Mouse (Mus musculus) left cerebral cortex, postnatal 10 days (tissue): ENCODE measurements at regions not wholly inside any gene's neighbourhood (a gene's known extent, or its start where the extent isn't known, plus 50 kb on each side); places are given as distances from the start of the nearest gene placed in this dataset.

Experiments used
- DNase-seq, 2 experiments: peaks; one replicate each; pipeline ENCODE4 v3.0.0; 2021 to 2022; ENCODE audit warnings: low spot score in 2 of 2, mixed read lengths in 1 of 2; ENCODE audit errors: extremely low spot score in 1 of 2
- intact Hi-C: fragments of 180-260 bp; cut with DNase I; formaldehyde crosslinking; loops from one replicate; pipeline ENCODE4 v1.15.1; 2025

DNA sequence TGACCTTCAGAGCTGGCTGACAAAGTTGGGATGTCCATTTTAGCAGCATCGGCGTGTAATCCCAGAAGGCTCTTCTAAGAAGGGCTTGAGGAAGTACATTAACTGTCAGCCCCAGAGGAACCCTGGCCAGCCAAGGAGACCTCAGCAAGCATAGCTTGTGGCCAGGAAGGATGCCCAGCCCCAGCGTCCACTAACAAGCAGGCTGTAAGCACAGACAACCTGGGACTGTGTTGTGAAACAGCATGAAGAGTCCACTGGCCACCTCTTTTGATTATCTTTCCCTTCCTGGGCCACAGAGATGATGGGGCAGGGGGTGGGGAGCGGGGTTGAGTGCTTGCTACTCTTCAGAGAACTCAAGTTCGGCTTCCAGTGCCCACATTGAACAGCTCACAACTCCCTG lies 109.0 kb upstream of the Ppp1r26 start:
- DNase-seq = no peak
- intact Hi-C loops = no loop called here

- intact Hi-C loops = no loop called here
- DNase-seq = no peak
Measured at GRCm38 (mm10) chr2:28341304-28341703, 105.3 kb upstream of the Ppp1r26 start.

GRCm38 (mm10) chr2:28348453-28348852 lies 98.1 kb upstream of the Ppp1r26 start:
- DNase-seq = no peak
- intact Hi-C loops = no loop called here

GRCm38 (mm10) chr2:28349911-28350310 lies 96.7 kb upstream of the Ppp1r26 start:
- DNase-seq = no peak
- intact Hi-C loops = no loop called here

GRCm38 (mm10) chr2:28351445-28351844 lies 95.2 kb upstream of the Ppp1r26 start:
- DNase-seq = no peak
- intact Hi-C loops = no loop called here

GRCm38 (mm10) chr2:28352903-28353302 lies 93.7 kb upstream of the Ppp1r26 start:
- DNase-seq = no peak

GRCm38 (mm10) chr2:28362199-28362598 lies 84.4 kb upstream of the Ppp1r26 start:
- intact Hi-C loops = no loop called here
- DNase-seq = no peak

More at GRCm38 (mm10) chr2:28352903-28353302, 93.7 kb upstream of the Ppp1r26 start:
- intact Hi-C loops = no loop called here

GRCm38 (mm10) chr2:28364623-28365022 lies 82.0 kb upstream of the Ppp1r26 start:
- intact Hi-C loops = no loop called here
- no peak for DNase-seq

GRCm38 (mm10) chr2:28365756-28366155 lies 80.8 kb upstream of the Ppp1r26 start:
- DNase-seq = no peak
- intact Hi-C loops = no loop called here

DNA sequence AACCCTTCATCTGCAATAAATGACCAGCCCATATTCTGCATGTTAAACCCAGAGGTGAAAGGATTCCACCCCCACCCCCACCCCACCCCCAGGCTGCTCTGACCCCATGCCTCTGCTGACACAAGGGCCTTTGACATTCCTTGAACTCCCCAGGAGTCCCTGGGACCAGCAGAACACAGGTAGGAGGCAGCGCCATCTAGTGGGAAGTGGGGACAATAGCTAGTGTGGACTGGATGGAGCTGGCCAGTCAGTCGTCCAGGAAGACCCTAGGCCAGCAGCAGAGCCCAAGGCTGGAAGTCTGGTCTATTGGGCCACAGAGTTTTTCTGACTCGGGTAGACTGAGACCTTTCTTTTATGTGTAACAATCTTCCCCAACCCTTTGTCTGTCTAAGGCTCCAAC lies 71.8 kb upstream of the Ppp1r26 start:
- DNase-seq = peak; percentile 26 to 69
- intact Hi-C loops = loop anchor here (2.0 to 5.0 kb wide), 2 partner anchors 42 to 170 kb away; no protein-coding TSS in a partner anchor

- no peak for DNase-seq
- intact Hi-C loops = loop anchor here (5.0 kb wide), 1 partner anchor 39 kb away; no protein-coding TSS in a partner anchor
Measured at GRCm38 (mm10) chr2:28377948-28378822, 68.4 kb upstream of the Ppp1r26 start.

DNA sequence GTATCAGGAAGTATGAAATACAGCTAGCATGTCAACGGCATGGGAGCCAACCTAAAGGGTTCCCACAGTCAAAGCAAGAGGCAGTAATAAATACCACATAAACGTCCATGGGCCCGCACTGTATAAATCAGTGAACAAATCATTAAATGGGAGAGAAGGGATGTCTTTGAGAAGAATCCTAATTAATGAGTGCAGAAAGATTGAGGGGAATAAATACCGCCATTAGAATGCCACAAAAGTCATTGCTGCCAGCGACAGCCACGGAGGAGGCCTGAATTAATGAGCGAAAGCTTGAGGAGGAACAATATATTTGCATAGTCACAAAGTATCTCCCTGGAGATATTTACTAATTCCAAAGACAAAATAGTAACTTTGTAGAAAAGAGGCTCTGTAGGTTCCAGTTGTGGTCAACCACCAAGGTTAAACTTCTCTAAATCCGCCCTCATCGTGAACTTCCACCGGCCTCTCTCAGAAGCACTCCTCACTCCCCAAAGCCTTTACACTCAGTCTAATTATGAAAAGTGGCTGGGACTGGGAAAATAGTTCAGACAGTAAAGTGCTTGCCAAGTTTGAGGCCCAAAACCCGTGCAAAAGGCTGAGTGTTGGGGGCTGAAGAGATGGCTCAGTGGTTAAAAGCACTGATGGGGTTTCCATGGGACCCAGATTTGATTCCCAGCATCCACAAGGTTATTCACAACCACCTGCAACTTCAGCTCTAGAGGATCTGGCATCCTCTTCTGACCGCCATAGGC lies 64.4 kb upstream of the Ppp1r26 start:
- no peak for DNase-seq
- intact Hi-C loops = no loop called here

DNA sequence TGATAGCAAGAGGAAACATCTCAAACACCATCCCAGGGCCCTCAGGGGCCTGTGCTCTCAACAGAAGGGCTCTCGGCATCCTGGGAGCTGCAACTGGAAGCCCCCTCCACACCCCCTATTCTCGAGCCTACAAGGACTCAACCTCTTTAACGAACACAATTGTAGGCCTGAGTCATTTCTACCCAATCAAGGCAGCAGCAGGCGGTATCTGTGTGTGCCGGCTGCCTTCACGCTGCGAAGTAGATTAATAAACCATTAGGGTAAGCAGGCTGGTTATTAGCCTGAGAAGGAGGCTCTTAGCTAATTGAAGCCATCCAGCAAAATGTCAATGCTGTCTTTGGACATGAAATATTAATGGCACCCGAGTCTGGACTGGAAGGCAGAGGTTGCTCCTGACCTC lies 61.7 kb upstream of the Ppp1r26 start:
- intact Hi-C loops = no loop called here
- DNase-seq = no peak

DNA sequence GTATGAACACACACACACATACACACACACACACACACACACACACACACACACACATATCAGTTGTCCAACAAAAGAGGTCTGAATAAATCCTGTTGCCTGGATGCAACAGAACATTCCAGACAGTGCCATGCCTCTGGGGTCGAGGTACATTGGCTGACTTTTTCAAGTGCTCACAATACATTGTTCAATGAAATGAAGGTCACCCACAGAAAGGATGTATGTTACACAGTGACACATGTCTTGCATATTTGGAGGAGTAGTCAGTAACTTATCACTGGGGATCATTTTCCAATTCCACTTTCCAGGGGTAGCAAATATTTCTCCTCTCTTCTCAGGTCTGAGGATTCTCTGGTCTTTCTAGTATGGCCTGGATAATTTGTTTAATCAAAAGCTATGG lies 59.8 kb upstream of the Ppp1r26 start:
- intact Hi-C loops = no loop called here
- no peak for DNase-seq

DNA sequence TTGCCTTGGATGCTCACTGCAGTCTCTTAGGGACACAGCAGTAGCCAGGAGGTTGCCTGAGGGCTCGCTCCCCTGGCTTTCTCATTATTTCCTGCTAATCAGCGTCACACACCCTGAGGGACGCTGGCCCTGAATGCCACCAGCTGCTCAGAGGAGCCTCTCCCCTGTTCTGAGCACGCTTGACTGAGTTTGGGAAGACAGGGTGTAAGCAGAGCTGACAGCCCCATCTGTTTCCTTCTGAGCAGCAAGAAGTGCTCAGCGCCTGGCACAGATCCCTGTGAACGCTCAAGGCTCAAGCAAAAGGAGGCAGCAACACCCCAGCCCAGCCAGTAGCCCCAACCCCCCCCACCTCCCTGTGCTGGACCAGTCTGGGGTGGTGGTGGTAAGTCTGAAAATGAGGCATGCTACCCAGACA lies 59.2 kb upstream of the Ppp1r26 start:
- peak; percentile 77 to 79 for DNase-seq
- intact Hi-C loops = no loop called here

DNA sequence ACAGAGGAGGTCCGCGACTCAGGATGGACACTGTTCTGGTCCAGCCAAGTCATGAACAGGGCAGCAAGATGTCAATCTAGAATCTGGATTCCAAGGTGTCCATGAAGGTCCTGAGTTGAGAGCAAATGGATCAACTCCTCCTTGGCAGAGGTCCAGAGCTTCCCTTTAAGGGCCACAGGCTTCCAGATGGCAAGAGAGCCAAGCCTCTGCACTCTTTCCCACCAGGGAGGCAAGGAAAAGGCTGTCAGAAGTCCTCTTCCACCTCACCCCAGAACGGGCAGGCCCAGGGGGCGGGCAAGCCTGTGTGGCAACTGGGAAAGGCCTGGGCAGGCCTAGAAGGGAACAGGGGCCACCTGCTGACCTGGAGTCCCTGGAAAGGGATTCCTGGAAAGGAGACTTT lies 58.7 kb upstream of the Ppp1r26 start:
- intact Hi-C loops = no loop called here
- no peak for DNase-seq

DNA sequence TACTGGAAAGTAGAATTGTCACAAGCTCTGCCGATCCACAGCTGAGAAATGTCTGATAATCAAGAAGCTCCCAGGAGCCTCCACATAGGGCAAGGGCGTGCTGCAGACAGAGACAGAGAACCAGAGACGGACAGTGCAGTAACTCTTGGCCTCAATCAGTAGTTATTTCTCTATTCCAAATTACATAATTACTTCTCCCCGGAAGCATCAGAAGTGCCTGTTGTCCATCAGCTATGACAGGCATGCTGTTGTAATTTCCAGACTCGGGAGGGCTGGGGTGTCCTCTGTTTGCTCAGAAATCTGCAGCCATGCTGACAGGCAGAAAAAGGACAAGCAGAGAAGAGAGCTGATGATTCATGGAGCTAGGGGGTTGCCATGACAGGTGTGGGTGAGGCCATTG lies 56.9 kb upstream of the Ppp1r26 start:
- DNase-seq = no peak
- intact Hi-C loops = no loop called here

GRCm38 (mm10) chr2:28395391-28395790 lies 51.2 kb upstream of the Ppp1r26 start:
- intact Hi-C loops = no loop called here

More at GRCm38 (mm10) chr2:28395391-28395790, 51.2 kb upstream of the Ppp1r26 start:
- DNase-seq = no peak
